Comparison of ENCODE assay signal across 19 mouse cellular contexts in genomic region chr6:93537126-93537525, GRCm38 (mm10).
"Had no signal": no experiment of that assay in that cellular context is flagged by ENCODE, and none has a peak within 500 bp of the region (broad histone marks: within the 10 kb centered on the region; RNA-seq: fewer than 3 reads in every experiment).

No protein-coding gene starts in this region.

- H3K27me3 ChIP-seq: limb, embryonic 13.5 days; liver, embryonic 13.5 days; lung, embryonic 15.5 days; midbrain, embryonic 12.5 days; midbrain, embryonic 15.5 days; neural tube, embryonic 12.5 days; neural tube, embryonic 15.5 days had no signal

- H3K9ac ChIP-seq: limb, embryonic 13.5 days; liver, embryonic 13.5 days; lung, embryonic 15.5 days; midbrain, embryonic 12.5 days; midbrain, embryonic 15.5 days; neural tube, embryonic 12.5 days; neural tube, embryonic 15.5 days had no signal

- H3K4me1 ChIP-seq: limb, embryonic 13.5 days; liver, embryonic 13.5 days; lung, embryonic 15.5 days; midbrain, embryonic 12.5 days; midbrain, embryonic 15.5 days; neural tube, embryonic 12.5 days; neural tube, embryonic 15.5 days had no signal

- DNase-seq: kidney, adult 18-20 months; kidney, adult 9 months; kidney, postnatal 14 days; layer of hippocampus, adult 9-11 months; liver; liver, embryonic 13.5 days; retina, postnatal 1 day; right cerebral cortex, postnatal 25 days; thymus, adult 18-20 months; thymus, postnatal 36 days had no signal

- H3K4me2 ChIP-seq: limb, embryonic 13.5 days; liver, embryonic 13.5 days; lung, embryonic 15.5 days; midbrain, embryonic 12.5 days; midbrain, embryonic 15.5 days; neural tube, embryonic 12.5 days; neural tube, embryonic 15.5 days had no signal

- H3K36me3 ChIP-seq: limb, embryonic 10.5 days; limb, embryonic 13.5 days; liver, embryonic 13.5 days; lung, embryonic 15.5 days; midbrain, embryonic 12.5 days; midbrain, embryonic 15.5 days; neural tube, embryonic 12.5 days; neural tube, embryonic 15.5 days had no signal

- H3K9me3 ChIP-seq: limb, embryonic 10.5 days; limb, embryonic 13.5 days; liver, embryonic 13.5 days; lung, embryonic 15.5 days; midbrain, embryonic 12.5 days; midbrain, embryonic 15.5 days; neural tube, embryonic 12.5 days; neural tube, embryonic 15.5 days had no signal

- H3K27ac ChIP-seq: layer of hippocampus, adult 2 months; limb, embryonic 10.5 days; limb, embryonic 13.5 days; liver, embryonic 13.5 days; lung, embryonic 15.5 days; midbrain, embryonic 12.5 days; midbrain, embryonic 15.5 days; neural tube, embryonic 12.5 days; neural tube, embryonic 15.5 days had no signal

- H3K4me3 ChIP-seq: layer of hippocampus, adult 2 months; limb, embryonic 10.5 days; limb, embryonic 13.5 days; liver, embryonic 13.5 days; lung, embryonic 15.5 days; midbrain, embryonic 12.5 days; midbrain, embryonic 15.5 days; neural tube, embryonic 12.5 days; neural tube, embryonic 15.5 days had no signal

- ATAC-seq: intestine, embryonic 16.5 days; midbrain, embryonic 15.5 days had no signal
